ENCODE assay signal across 10 mouse cellular contexts in genomic region chr3:148631415-148632192, GRCm38 (mm10).
DNase-seq lines count a peak whose midpoint lies in the region; ATAC-seq and TF ChIP-seq lines count a peak whose summit lies in the region.
"Had no signal": no experiment of that assay in that cellular context is flagged by ENCODE, and none has a peak within 500 bp of the region (broad histone marks: within the 10 kb centered on the region; RNA-seq: fewer than 3 reads in every experiment).

No protein-coding gene starts in this region.

- no peak for TF ChIP-seq CTCF in kidney, postnatal 0 days (IDR thresholded peaks at IDR 0.05; ENCODE audit: low read depth)

- no peaks in the 10 kb centered on the region for H3K36me3 ChIP-seq in kidney, postnatal 0 days (ENCODE audit: insufficient read depth, low read length)
- no peaks in the 10 kb centered on the region for H3K36me3 ChIP-seq in limb, embryonic 15.5 days
- H3K36me3 ChIP-seq: midbrain, embryonic 12.5 days had no signal

- no peaks in the 10 kb centered on the region for H3K27me3 ChIP-seq in kidney, postnatal 0 days (ENCODE audit: insufficient read depth, low read length)
- no peaks in the 10 kb centered on the region for H3K27me3 ChIP-seq in limb, embryonic 15.5 days
- H3K27me3 ChIP-seq: midbrain, embryonic 12.5 days had no signal

- 36% methylated on average over 18 of the region's 18 CpGs for WGBS in kidney, postnatal 0 days
- 45% methylated on average over 18 of the region's 18 CpGs for WGBS in limb, embryonic 15.5 days

- 0 out of 2 replicates have a peak overlapping the region, but pooled peaks have one; percentile 1 for H3K4me2 ChIP-seq in kidney, postnatal 0 days (ENCODE audit: low read length)
- H3K4me2 ChIP-seq in limb, embryonic 15.5 days = peak overlapping the region; percentile 30
- H3K4me2 ChIP-seq: midbrain, embryonic 12.5 days had no signal

- no peak overlapping the region for H3K9ac ChIP-seq in kidney, postnatal 0 days (ENCODE audit: low read depth, low read length)
- H3K9ac ChIP-seq in limb, embryonic 15.5 days = no peak overlapping the region
- H3K9ac ChIP-seq: midbrain, embryonic 12.5 days had no signal

- H3K4me3 ChIP-seq in kidney, postnatal 0 days (replicated peaks; ENCODE audit: low read depth, low read length) = no peak overlapping the region
- H3K4me3 ChIP-seq in limb, embryonic 15.5 days = 0 out of 2 replicates have a peak overlapping the region, but pooled peaks have one; percentile 1
- H3K4me3 ChIP-seq: midbrain, embryonic 12.5 days had no signal

- no peak overlapping the region for H3K27ac ChIP-seq in kidney, postnatal 0 days
- H3K27ac ChIP-seq in limb, embryonic 15.5 days = peak overlapping the region; percentile 47; the same call in 1 of the 2 replicates
- H3K27ac ChIP-seq: midbrain, embryonic 12.5 days had no signal

- peak; percentile 44 for DNase-seq in kidney, postnatal 0 days (ENCODE audit: low spot score)
- no peak for DNase-seq in kidney, adult 8-10 months
- peak; percentile 5 for DNase-seq in ES-CJ7 (ENCODE audit: low read depth, low spot score)
- peak; percentile 13 for DNase-seq in R1 (ENCODE audit: low read depth, low spot score)
- DNase-seq in cerebellum, postnatal 4 days (ENCODE audit: low spot score in 2 of 2) = no peak
- no peak for DNase-seq in adrenal gland, adult 2 months
- DNase-seq: heart, postnatal 4 days; thymus, postnatal 36 days had no signal

- H3K4me1 ChIP-seq in kidney, postnatal 0 days (replicated peaks; ENCODE audit: insufficient read depth, low read length) = no peaks in the 10 kb centered on the region
- peaks cover 18% of the 10 kb centered on the region for H3K4me1 ChIP-seq in limb, embryonic 15.5 days

- no peak for ATAC-seq in kidney, postnatal 0 days (replicated peaks; ENCODE audit: low FRiP score, low read depth)
- ATAC-seq in limb, embryonic 15.5 days (ENCODE audit: insufficient number of reproducible peaks, low FRiP score, low TSS enrichment, low read depth) = no peak

- no peaks in the 10 kb centered on the region for H3K9me3 ChIP-seq in kidney, postnatal 0 days (replicated peaks; ENCODE audit: low read length)
- no peaks in the 10 kb centered on the region for H3K9me3 ChIP-seq in limb, embryonic 15.5 days
- H3K9me3 ChIP-seq: midbrain, embryonic 12.5 days had no signal

Comparison
In these comparisons a context has a peak if more than half of its experiments do, and no peak if none do; other contexts are left out.
1. DNase-seq: peak in kidney, postnatal 0 days (single experiment), ES-CJ7 (single experiment) and R1 (single experiment); none in kidney, adult 8-10 months (0 of 2), cerebellum, postnatal 4 days (0 of 2) and adrenal gland, adult 2 months (single experiment).